Comparison of ENCODE assay signal across 14 mouse cellular contexts in the genomic region with DNA sequence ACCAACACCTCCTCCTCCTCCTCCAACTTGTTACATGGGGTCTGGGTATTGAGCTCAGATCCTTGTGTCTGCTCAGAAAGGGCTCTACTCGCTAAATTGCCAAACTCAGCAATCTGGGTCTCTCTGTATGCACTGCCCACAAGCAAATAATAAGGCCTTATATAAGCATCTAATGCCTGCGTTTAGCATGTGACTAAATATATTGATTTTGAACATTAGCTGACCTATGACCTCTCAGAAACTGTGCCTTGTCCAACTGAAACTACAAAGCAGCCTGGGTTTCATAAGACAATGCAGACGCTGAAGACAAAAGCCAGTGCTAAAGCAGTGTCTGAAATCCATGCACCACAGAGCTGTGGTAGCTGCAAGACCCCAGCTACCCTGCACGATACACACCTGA.
"Had no signal": no experiment of that assay in that cellular context is flagged by ENCODE, and none has a peak within 500 bp of the region (broad histone marks: within the 10 kb centered on the region; RNA-seq: fewer than 3 reads in every experiment).

No protein-coding gene starts in this region.

- H3K4me2 ChIP-seq: liver, embryonic 15.5 days; lung, embryonic 14.5 days; midbrain, embryonic 13.5 days; midbrain, embryonic 15.5 days; neural tube, embryonic 13.5 days; neural tube, embryonic 15.5 days had no signal

- ATAC-seq: midbrain, embryonic 13.5 days; midbrain, embryonic 15.5 days had no signal

- H3K9ac ChIP-seq: liver, embryonic 15.5 days; lung, embryonic 14.5 days; midbrain, embryonic 13.5 days; midbrain, embryonic 15.5 days; neural tube, embryonic 13.5 days; neural tube, embryonic 15.5 days had no signal

- H3K4me1 ChIP-seq: midbrain, embryonic 13.5 days; midbrain, embryonic 15.5 days; neural tube, embryonic 13.5 days; neural tube, embryonic 15.5 days had no signal

- DNase-seq: lung, postnatal 10 days; retina, postnatal 1 day; right cerebral cortex, adult 18-20 months; right cerebral cortex, postnatal 25 days; right cerebral cortex, postnatal 4 days; spleen, adult 18-20 months had no signal

- H3K4me3 ChIP-seq: liver, embryonic 15.5 days; midbrain, embryonic 10.5 days; midbrain, embryonic 13.5 days; midbrain, embryonic 15.5 days; myocyte; neural tube, embryonic 13.5 days; neural tube, embryonic 15.5 days had no signal

- H3K36me3 ChIP-seq: liver, embryonic 15.5 days; midbrain, embryonic 10.5 days; midbrain, embryonic 13.5 days; midbrain, embryonic 15.5 days; neural tube, embryonic 13.5 days; neural tube, embryonic 15.5 days had no signal

- H3K27me3 ChIP-seq: liver, embryonic 15.5 days; midbrain, embryonic 13.5 days; midbrain, embryonic 15.5 days; neural tube, embryonic 13.5 days; neural tube, embryonic 15.5 days had no signal

- H3K9me3 ChIP-seq: liver, embryonic 15.5 days; midbrain, embryonic 10.5 days; midbrain, embryonic 13.5 days; midbrain, embryonic 15.5 days; neural tube, embryonic 13.5 days; neural tube, embryonic 15.5 days had no signal

- H3K27ac ChIP-seq: liver, embryonic 15.5 days; midbrain, embryonic 10.5 days; midbrain, embryonic 13.5 days; midbrain, embryonic 15.5 days; neural tube, embryonic 13.5 days; neural tube, embryonic 15.5 days had no signal
